Mouse (Mus musculus) retina, postnatal 1 day (tissue): Measurements from ENCODE around the gene Dach1.

Experiments used
- DNase-seq: peaks from one replicate; pipeline ENCODE4 v3.0.0-alpha.2; 2012

Gene Dach1

DNA sequence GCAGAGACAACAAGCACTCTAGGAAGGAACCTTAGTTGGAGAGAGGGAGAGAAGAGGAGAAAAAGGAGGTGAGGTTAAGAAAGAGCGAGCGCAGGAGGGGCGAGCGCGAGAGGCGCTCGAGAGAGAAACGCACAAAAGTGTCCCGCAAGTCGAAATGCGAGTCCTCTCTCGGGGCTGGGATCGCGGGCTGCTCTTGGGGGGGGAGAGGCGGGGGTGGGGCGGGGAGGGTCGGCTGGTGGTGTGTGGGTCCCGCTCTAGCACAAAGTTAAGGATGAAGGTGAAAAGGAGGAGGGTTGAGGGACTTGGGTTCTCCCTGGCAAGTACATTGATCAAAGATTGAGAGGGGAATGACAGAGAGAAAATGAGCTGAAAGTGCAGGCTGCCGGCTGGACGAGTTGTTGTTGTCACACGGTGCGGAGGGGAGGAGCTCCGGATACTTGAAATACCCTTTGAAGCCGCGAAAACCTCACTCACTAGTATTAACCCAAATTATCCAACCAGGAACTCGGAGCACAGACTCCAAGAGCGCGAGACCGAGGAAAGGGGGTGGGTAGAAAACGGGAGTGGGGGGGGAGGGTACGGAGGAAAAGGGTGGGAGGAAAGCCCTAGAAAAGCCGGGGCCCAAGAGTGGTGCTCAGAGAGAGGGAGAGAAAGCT lies at the start of gene Dach1:
Gene Dach1, minus strand, starts transcription at position 345 of the 656 bp plus-strand sequence.
- DNase-seq: peak; percentile 95

DNA sequence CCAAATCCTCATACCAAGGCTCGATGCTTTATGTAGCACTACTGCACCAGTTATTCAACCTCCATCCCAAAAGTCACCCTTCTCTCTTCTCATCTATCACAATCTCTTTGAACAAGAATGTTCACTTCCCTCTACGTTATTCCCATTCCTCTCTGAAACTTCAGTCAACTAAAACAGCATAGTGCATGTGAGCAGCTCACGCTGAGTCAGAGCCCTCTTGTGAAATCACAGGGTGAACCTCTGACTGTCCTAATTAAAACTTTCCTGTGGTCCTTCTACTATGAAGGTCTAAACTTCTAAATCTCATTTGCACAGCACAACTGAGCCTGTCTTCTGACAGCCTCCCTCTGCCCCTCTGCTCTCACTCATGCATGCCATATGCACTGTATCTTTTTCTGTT lies 30.5 kb upstream of the Dach1 start:
- DNase-seq: no peak

DNA sequence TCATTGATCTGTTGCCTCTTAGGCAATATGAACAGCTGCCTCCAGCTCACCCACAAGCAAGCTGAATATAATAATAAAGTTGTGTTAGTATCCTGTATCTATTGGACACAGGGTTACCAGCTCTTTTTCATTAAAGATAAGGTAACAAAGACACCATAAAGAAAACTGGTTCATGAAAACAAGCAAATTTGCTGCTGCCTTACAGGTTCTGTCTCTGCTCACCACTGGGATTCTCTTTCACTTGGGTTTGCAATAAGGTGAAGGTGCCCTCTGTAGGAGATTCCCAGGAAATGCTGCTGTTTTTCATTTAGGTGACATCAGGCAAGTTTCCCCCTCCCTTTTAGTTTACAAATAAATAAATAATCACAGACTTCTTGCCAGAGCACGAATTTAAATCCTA lies 12.0 kb upstream of the Dach1 start:
- peak; percentile 73 for DNase-seq

DNA sequence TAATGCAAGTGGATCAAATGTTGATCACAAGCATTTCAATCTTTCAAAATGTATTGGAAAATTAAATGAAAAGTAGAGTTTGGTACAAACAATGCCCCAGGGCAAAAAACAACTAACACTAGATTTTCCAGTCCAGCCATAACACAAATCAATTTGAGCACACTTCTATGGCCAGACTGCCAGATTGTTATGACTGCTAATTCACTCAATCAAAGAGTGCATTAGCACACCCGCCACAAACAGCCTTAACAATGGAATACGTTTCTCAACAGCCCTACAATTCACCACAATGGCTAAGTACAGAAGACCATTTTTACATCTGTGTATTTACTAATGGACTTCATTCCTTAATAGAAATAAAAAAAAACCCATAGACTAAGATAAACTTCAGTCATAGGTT lies 4.3 kb upstream of the Dach1 start:
- peak; percentile 50 for DNase-seq

DNA sequence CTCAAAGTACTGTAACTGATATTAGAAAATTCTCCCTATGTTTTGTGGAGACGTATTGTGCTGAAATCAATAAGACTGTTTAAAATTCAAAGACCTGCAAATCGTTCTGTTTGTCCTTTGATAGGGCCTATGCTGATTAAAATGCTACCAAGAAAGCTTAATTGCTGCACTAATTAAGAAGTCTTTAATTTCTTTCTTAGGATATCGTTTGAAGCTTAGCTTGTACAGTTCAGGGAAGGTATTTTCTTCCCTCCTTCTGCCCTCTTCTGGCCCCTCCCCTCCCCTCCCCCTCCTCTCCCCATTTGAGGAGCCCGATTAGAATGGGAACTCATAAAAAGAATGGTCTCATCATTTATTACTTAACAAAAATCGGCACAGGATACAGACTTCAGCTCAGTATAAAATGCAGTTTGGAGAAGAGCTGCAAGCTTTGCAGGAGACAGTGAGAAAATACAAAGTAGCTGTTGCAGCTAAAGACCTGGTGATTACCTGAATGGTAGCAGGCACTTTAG lies 2.9 kb upstream of the Dach1 start:
- no peak for DNase-seq

DNA sequence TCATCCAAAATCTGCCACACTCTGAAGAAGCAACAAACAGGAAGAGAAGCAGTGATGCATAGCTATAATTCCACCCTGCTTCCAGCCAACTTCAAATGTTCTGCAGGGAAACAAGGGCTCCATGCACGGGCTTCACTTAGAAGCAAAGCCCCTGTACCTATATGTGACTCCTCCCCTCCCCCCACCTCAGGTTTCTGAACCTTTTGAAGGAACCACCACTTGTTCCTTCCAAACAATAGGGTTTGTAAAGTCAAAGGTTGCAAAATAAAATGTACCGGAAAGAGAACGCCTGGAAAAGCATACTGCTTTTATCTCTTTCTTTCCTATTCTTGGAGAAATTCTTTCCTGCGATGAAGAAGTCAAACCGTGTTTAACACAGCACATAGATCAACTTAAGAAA lies 2.3 kb upstream of the Dach1 start:
- no peak for DNase-seq

DNA sequence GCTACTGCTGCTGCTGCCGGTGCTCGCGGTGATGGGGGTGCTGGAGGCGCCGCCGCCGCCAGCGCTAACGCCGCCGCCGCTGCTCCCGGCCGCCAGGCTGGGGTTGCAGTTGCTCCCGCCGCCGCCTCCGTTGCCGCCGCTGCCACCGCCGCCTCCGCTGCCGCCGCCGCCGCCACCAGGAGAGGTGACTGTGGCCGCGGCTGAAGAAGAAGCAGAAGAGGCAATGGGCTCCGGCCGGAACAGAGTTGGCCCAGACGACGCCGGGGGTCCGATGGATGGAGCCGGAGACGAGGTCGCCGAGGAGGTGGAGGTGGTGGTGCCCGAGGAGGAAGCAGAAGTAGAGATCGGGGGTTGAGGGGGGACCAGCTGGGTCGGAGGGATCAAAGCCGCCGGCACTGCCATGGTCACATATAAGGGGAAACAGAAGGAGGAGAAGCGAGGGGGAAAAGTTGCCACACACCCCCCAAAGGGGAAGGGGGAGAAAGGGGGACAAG lies 610 bp downstream of the Dach1 start:
- DNase-seq: peak; percentile 74

DNA sequence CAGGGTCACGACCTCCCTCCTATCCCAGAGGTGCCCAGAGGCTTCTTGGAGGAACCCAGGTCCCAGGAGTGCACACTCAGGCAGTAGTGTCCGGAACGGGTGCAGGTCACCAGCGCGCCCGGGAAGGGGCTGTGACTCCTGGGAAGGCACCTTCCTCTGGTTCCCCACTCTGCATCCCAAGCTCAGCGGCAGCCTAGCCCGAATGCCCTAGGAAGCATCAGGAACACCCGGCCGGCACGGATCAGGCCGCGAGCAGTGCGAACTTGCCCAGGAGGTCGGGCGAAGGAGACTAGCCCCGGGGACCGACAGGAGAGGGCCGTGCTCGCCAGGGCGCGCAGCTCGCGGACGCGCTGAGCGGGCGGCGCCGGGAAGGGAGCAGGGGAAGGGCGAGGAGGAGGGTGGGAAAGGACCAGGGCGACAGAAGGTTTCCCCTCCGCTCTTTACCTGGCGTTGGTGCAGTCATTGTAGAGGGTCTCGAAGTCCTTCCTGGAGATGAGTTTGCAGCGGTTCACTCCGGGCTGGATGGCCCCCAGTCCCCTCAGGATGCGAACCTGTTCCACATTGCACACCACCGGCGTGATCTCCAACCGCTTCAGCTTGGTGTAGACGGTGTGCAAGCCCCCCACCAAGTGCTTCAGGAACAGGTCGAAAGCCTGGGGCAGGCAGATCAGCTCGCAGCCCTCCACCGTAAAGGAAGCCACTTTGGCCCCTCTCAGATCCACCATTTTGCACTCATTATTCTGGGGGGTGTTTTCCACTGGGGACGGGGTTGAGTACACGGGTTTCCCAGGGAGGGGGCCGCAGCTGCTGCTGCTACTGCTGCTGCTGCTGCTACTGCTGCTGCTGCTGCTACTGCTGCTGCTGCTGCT lies 1.3 kb downstream of the Dach1 start:
- DNase-seq: peak; percentile 77

DNA sequence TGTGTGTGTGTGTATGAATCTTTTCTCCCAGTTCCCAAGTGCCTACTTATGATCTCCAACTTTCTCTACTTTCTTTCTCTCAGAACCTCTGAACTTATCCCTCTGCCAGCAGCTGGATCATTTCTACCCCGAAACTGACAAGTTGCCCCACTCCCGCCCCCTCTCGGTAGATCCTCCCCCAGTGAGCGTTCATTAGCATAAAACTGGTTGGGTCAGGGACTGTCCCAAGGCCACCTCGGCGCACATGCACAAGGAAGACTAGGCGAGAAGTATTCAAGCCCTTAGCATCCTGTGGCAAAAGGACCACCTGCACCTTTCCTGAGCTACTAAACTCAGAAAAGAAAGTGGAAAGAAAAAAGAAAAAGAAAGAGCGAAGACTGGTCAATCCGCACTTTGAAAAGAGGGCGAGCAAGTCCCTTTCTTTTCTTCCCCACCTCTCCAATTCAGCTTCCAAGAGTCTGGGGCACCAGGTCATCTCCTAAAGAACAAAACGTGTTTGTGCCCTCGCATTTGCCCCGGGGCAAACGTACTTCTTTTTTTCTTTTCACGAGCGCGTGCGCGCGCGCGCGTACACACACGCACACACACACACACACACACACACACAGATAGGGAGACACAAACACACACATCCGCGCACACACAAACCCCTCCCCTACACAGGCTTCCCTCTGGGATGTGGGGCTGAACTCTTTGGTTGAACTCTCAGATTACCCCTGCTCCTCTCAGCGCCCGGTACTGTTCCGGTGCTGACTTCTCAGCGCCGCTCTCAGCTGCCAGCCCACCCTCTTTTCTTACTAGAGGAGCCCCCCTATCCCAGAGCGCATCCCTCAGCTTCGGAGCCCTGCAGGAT lies 2.2 kb downstream of the Dach1 start:
- DNase-seq: peak; percentile 73

DNA sequence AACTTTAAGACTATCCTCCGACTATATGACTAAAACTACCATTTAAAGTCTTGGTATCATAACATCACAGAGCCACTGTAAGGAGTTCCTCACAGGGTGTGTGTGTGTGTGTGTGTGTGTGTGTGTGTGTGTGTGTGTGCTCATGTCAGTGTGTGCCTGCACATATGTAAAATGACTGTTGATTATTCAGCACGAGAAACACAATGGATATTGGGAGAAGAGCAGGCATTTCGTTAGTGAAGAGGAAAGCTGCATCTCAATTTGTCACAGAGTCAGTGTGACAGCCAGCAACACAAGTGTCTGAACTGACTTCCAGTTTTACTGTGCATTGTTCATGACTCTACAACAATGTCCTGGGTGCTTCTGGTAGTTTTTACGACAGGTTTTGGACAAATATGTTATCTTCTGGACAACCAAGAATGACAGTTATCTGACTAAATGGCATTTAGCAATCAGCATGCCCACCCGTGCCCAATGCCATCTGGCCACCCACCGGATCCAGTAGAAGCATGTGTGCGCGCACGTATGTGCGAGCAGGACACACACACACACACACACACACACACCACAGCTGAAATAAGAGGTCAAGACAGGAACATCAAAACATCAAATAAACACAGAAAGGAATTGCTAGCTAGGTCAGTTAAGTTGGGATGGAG lies 3.1 kb downstream of the Dach1 start:
- DNase-seq: peak; percentile 56

DNA sequence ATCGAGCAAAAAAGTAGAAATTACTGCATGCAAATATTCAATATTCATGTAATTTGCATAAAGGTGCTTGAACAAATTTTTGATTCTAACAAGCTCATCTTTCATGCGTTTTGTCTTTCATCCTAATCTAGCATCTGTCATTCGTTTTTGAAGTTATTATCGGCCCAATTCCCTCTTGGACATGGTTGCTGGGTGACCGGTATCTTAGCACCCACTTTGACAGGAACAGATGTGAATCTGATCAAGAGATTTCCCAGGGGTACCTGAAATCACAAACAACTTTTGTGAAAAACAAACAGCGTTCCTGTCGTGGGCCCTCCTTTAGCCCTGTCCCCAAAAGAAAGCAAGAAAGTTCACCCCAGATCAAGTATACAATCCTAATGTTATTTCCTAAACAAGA lies 12.8 kb downstream of the Dach1 start:
- DNase-seq: no peak

DNA sequence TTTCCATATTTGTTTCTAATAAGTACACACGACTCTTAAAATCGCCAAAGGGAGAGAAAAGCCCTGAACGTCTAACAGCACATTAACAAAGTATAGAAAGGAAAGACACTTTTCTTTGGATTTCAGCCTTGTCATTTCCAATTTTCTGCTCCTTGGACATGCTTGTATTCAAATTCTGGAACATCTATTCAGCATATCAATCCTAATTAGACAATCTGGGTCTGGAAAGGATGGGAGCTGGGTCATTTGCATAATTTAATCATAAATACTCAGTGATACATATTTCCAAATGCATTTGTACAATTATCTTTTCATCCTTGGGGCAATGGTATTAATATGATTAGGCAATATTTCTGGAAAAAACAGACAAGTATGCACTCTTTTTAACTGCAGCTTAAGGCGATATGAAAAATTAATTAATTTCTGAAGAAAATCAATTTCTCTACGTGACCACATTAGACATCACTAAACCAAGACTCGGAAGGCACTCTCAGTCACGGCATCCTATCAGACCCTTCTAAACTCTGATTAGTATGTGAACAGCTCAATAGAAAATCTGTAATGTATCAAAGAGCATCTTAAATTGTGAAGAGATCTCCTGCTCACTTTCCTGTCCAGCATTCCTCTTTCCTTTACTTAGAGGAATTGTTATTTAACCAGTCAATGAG lies 13.7 kb downstream of the Dach1 start:
- DNase-seq: peak; percentile 67

DNA sequence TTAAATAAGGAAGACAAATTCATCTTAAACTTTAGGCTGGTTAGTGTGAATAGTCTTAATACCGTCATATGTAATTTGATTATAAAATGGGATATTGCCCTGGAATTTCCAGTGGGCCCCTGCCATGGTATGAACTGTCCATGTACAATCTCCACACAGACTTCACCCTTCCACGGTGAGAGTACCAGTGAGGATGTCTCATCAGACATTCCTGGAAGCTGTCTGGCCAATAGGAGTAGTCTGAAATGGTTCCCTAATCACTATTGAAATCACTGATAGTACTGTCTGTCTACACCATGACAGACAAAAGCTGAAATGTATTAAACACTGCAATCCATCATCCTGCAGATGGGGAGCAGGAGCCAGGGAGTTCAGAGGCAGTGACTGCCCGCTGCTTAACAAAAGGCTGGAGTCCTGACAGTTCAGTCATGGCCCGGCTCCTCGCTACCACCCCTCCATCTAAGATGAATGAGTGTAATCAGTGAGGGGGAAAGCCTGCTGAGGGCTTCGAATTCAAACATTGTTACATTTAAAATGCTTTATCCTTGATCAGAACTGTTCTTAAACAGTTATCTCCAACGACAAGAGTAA lies 14.6 kb downstream of the Dach1 start:
- DNase-seq: no peak

DNA sequence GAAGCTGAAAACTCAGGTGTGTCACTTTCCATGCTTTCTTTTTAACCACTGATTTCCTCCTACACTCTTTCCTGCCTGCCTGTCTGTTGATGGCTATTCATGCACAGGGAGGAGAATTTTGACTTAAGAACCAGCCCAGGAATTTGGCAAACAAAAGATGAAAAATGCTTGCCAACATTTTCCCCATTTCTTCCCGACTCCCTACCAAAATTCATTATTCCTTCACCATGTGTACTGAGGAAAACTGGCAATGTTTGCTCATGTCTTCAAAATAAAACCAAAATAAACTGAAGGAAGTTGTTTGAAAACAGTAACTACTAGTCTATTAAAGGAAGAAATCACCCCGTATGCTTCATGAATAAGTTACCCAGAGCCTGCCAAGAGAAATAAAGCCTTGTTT lies 27.8 kb downstream of the Dach1 start:
- no peak for DNase-seq

DNA sequence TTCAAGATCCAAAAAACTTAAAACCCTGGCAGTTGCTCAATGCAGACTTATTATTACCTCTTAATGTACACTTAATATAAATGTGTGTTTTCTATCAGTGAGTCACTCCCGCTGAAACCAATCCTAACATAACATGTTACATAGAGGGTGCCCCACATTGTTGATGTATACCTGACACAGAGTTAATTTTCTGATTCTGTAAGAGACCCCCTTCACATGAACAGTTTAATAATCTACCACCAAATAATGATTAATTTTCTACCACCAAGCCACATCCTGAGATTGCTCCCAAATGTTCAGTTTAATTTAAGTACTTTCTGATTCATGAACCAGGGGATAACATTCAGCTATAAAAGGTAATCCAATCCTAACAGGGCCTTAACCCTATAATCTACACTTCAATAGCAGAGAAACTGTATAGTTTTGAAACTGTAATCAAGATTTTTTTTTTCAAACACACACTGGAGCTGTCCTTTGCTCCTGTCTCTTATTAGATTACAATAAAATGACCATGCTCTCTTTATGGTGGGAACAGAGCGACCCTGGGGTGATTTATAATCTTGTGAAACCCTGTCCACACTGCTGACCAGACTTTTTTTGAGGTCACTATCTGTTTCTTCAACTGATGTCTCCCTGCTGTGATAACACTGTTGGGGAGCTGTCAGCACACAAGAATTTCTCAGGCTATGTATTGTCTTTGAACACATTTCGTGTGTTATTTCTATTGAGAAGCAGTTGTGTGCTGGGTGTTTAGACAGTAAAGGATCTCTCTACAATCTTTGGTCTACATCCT lies 30.5 kb downstream of the Dach1 start:
- DNase-seq: peak; percentile 11

DNA sequence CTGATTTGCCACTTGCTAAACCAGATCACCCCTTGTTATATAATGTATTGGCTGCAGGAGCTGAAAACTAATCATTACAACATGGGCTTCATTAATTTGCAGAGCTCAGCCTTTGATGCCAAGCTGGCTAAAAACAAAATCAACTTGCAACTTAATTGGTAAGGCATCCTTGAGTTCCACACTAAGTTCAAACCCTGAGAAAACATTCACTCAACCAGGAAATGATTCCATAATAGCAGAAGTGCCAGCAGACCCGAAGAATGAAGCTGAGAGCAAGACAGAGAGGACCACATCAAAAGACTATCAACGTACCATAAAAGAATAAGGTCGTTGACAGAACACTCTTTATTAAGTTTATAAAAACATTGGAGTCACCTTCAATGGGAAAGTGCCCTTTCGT lies 35.0 kb downstream of the Dach1 start:
- DNase-seq: no peak

DNA sequence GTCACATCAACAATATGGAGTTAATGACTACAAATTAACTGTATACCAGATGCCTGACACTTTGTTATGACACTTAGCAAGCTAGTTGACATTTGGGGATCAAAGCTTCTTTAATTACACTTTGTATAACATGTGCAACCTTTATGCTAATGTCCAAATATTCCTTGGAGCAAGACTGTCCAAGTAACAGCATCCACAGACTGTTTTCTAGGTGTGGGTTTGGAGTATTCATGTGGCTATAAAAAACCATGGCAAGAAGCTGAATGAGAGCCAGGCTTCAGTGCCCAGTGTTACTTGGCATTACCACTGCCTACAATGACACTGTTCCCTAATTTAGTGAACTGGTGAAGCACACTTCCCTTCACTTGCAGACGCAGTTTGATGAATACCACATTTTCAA lies 46.5 kb downstream of the Dach1 start:
- DNase-seq: peak; percentile 22

DNA sequence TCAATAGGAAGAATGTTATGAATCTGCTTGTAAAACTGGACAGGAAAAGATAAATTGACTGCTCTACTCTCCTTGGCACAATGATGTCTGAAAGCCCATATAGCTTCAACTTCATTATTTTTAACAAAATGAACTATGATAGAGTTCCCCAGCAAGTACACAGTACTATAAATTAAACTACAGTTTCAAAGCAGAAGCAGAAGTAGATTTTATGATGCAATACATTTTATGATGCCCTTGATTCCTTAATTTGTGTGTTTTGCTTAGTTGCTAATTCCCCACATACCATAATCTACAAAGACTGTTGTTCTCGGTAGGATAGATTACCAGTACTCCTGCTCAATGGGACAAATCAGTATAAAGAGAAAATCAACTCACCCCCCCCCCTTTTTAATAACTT lies 52.9 kb downstream of the Dach1 start:
- no peak for DNase-seq

DNA sequence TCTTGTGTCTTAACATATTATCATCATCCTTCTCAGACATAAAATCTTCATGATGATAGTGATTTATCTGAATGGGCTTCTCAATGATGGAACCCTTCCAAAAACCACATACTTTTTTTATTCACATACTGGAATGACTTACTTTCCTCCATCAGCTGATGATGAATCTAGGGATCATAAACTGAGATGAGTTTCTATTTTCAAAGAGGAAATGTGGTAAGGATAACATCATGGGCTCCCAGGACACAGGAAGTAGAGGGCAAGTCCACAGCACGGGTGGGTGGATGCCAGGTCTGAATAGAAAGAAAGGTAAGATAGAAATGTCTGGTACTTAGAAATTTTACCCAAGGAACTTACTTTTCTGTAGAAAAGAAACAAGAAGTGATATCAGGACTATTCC lies 56.5 kb downstream of the Dach1 start:
- DNase-seq: no peak

DNA sequence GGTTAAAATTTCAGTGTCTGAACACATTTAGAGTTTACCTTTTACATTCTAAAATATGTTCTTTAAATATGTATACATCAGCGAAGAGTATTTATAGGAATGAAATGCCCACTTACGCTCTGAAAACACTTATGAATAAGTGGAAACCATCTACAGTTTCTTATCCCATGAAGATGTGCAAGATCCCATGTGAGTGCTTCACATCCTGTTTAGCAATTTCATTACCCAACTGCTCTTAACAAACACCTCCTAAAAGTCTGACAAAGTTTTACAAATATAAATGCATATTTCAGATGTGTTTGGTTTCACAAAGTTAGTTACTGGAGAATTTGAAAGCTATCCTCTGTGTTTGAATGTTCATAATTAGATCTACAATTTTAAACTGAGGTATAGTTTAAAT lies 59.6 kb downstream of the Dach1 start:
- no peak for DNase-seq

DNA sequence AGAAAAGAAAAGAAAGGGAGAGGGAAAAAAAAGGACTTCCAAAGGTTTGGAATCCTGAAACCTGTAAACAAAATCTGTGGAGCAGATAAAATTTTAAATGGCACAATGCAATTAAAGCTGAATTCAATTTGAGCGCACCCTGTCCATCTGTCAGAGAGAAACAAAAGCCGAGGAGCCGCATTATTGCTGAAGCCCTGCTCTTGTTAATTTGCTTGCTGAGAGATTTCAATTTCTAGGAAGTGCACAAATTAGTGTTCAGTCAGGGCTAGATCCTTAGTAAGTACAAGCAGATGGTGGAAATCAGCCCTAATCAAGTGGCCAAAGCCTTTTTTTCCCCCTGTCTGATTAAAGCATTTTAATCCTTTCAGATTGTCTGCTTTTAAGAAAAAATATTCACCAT lies 60.8 kb downstream of the Dach1 start:
- DNase-seq: peak; percentile 94
